Mouse (Mus musculus): ENCODE results near the gene Rims1. TPM values are rescaled to one million over a fixed set of nuclear protein-coding genes. Genes with fewer than 3 reads are reported as not detected.

The Rims1 gene
- polyA plus RNA-seq, 1 experiment: not detected

DNA sequence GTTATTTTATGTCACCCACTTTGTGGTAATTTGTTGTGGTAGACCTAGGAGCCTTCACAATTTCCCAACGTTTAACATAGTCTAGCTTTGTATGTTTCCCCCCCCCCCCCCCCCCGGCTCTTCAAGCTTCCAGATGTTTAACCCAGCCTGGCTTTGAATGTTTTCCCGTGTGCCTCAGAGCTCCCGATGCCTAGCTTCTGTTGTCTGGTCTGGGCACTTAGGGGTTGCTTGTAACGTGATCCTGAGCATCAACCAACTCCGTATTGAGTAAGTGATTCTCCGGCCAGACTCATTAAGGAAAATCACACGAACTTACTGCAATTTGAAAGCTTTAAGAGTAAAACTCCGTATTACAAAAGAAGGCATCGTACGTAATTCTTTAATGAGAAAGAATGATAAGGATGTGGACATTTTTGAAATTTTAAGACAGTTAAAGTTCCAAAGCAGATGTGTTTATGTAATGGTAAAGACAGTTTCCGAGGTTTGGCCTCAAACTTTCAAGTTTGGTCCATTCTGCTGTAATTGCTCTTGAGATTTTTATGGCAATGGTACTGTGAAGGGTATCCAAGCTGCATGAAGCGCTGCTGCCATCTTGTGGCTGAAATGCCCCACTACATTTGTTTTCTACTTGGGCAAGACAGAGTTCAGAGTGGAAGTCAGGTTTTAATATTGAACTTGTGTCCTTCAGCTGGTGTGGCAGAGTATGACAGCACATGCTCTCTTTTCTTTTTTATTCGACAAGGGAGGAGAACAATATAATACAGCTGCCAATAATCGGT, 537.0 kb downstream of the Rims1 start:
- 17% methylated on average over 15 of the region's 15 CpGs for WGBS
- TF ChIP-seq CTCF (IDR thresholded peaks at IDR 0.05; ENCODE audit: insufficient read depth, low read depth, low read length) (no peak), POLR2A (IDR thresholded peaks at IDR 0.05; ENCODE audit: insufficient read depth, low read depth, low read length) (no peak)
- H3K4me3 ChIP-seq (ENCODE audit: insufficient read depth, low read depth, low read length): no peak overlapping the region

DNA sequence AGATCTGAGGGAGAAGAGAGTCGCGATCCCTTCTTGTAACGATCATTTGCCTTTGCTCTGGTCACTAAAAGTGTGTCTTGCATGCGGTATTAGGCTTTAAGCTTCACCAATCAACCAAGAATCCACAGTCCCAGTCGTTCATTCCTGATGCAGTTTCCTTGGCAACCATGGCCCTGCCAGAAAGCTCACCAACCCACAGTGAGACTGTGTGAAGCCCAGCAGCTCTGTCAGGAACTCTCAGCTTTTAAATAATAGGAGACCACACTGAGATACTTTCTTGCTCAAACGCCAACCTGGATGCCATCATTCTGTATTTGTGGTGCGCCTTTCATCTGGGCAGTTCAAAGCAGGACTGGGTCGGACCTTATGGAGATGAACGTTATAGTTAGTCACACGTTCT, 539.3 kb downstream of the Rims1 start:
- WGBS: 16% methylated on average over 10 of the region's 10 CpGs
- H3K4me1 ChIP-seq (ENCODE audit: control insufficient read depth, insufficient read depth, low read length): 0 out of 2 replicates have a peak, but pooled peaks cover 4% of the 10 kb centered on the region
- H3K27ac ChIP-seq (ENCODE audit: insufficient read depth, low read depth, low read length): no peak overlapping the region
- no peak overlapping the region for H3K4me3 ChIP-seq (ENCODE audit: insufficient read depth, low read depth, low read length)
- TF ChIP-seq POLR2A (IDR thresholded peaks at IDR 0.05; ENCODE audit: insufficient read depth, low read depth, low read length) (no peak), CTCF (IDR thresholded peaks at IDR 0.05; ENCODE audit: insufficient read depth, low read depth, low read length) (no peak)

More for the DNA sequence above, 537.0 kb downstream of the Rims1 start:
- H3K27ac ChIP-seq (ENCODE audit: insufficient read depth, low read depth, low read length): no peak overlapping the region
- H3K4me1 ChIP-seq (ENCODE audit: control insufficient read depth, insufficient read depth, low read length): 0 out of 2 replicates have a peak, but pooled peaks cover 4% of the 10 kb centered on the region

DNA sequence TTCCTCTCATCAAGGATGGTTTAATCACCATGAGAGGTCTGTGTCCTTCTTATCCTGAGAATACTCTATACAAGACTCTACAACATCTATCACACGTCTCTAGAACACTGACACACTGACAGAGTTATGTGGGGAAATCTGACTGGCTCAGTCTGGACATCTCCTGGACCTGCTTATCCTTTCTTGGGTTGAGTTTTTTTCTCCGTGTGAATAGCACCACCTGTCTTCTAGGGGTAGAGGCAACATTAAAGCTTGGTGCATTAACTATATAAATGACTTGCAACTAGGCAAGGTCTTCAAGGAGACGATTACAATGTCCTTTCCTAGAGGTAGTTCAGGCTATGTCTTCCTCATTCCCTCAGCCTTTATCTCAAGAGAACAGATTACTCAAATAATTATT, 540.3 kb downstream of the Rims1 start:
- WGBS: 82% methylated on average over 3 of the region's 3 CpGs
- Histone ChIP-seq H3K4me1 (ENCODE audit: control insufficient read depth, insufficient read depth, low read length) (0 out of 2 replicates have a peak, but pooled peaks cover 4% of the 10 kb centered on the region), H3K4me3 (ENCODE audit: insufficient read depth, low read depth, low read length) (no peak overlapping the region), H3K27ac (ENCODE audit: insufficient read depth, low read depth, low read length) (no peak overlapping the region)
- TF ChIP-seq POLR2A (IDR thresholded peaks at IDR 0.05; ENCODE audit: insufficient read depth, low read depth, low read length) (no peak), CTCF (IDR thresholded peaks at IDR 0.05; ENCODE audit: insufficient read depth, low read depth, low read length) (no peak)

DNA sequence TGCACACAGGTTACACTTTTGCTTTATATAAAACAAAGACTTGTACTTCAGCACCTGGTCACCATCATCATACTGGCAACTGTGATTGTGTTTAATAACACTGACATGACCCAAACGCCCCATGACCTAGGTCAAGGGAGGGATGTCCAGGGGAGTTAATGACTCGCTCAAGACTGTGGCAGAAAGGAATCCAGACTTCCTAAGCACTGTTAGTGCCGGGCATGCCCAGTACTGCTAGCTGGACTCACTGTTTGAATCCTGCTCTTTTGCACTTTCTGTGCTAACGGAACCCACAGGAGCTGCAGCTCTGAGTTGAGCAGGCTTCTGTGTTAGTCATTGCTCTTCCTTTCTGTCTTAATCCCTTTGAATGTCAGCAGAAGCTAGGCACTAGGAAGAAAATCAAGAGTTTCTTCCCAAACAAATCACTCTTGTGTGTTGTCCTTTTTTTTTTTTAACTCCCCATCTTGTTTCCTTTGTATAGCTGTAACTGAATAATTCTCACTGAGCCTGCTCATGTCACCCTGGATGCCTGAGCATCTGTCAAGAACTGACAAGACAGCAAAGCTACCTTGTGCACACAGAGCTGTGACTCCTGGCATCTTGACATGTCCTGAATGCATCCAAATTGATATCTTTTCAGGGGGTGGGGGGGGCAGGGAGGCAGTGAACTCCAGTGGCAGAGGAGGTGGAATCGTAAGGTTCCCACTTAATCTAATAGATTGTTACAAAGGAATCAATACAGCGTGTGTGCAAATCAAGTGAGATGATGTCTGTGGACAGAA, 543.4 kb downstream of the Rims1 start:
- no peak overlapping the region for H3K27ac ChIP-seq (ENCODE audit: insufficient read depth, low read depth, low read length)
- H3K4me1 ChIP-seq (ENCODE audit: control insufficient read depth, insufficient read depth, low read length): 0 out of 2 replicates have a peak, but pooled peaks cover 4% of the 10 kb centered on the region
- no peak overlapping the region for H3K4me3 ChIP-seq (ENCODE audit: insufficient read depth, low read depth, low read length)
- WGBS: 70% methylated on average over 6 of the region's 6 CpGs
- no peak for TF ChIP-seq POLR2A (IDR thresholded peaks at IDR 0.05; ENCODE audit: insufficient read depth, low read depth, low read length)
- TF ChIP-seq CTCF (IDR thresholded peaks at IDR 0.05; ENCODE audit: insufficient read depth, low read depth, low read length): no peak

DNA sequence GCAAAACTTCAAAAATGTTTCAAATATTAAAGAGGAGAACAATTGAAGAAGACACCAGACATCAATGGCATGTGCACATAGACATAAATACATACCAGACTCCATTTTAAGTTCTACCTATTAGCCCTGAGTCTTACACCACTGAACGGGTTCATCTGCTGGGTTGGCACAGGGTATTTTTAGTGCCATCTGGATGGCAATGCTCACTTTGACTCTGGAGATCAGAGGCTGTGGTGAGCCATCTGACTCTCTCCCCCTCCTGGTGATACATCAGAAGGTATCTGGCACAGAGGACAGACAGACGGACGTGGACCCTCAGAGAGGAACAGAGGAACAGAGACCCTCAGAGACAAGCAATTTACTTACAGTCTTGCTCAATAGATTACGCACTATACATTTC, 544.1 kb downstream of the Rims1 start:
- Histone ChIP-seq H3K4me1 (ENCODE audit: control insufficient read depth, insufficient read depth, low read length) (0 out of 2 replicates have a peak, but pooled peaks cover 4% of the 10 kb centered on the region), H3K4me3 (ENCODE audit: insufficient read depth, low read depth, low read length) (no peak overlapping the region), H3K27ac (ENCODE audit: insufficient read depth, low read depth, low read length) (no peak overlapping the region)
- 89% methylated on average over 4 of the region's 4 CpGs for WGBS
- TF ChIP-seq POLR2A (IDR thresholded peaks at IDR 0.05; ENCODE audit: insufficient read depth, low read depth, low read length) (no peak), CTCF (IDR thresholded peaks at IDR 0.05; ENCODE audit: insufficient read depth, low read depth, low read length) (no peak)

DNA sequence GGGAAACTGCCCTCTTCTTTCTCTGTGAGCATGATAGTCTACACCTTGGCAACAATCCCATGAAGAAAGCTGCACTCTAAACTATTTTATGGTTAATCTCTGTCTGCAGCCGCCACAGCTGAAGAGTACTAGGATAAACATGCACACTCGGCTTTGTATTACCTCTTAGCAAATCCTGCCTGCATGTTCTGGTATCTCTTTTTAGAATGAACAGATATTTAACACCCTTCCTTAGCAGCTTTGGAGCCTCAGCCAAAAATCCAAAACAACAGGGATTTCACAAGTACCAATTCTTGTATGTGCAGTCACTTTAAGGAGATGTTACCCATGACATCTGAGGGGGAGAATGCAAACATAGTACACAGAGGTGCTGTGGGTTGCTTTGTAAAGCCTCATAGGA, 545.5 kb downstream of the Rims1 start:
- H3K4me3 ChIP-seq (ENCODE audit: insufficient read depth, low read depth, low read length): no peak overlapping the region
- TF ChIP-seq CTCF (IDR thresholded peaks at IDR 0.05; ENCODE audit: insufficient read depth, low read depth, low read length) (no peak), POLR2A (IDR thresholded peaks at IDR 0.05; ENCODE audit: insufficient read depth, low read depth, low read length) (no peak)
- WGBS: 67% methylated on average over 2 of the region's 2 CpGs
- H3K4me1 ChIP-seq (ENCODE audit: control insufficient read depth, insufficient read depth, low read length): no peaks in the 10 kb centered on the region
- no peak overlapping the region for H3K27ac ChIP-seq (ENCODE audit: insufficient read depth, low read depth, low read length)

DNA sequence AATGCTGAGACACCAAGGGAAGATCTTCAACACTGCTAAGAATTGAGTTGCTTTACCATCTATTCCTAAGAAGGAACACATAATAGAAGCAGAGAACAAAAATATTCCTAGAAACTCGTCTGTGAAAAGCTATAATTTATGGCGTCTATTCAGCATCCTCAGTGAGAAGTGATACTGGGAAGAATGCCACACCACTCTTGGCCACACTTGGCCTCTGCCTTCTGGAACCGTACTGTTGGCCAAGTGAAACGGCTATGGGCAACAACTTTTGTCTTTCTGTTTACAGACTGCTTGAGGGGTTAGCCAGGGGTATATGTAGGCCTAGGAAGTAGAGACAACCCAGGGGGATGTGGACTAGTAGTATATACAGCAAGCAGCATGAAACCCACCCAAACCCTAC, 547.4 kb downstream of the Rims1 start:
- Histone ChIP-seq H3K27ac (ENCODE audit: insufficient read depth, low read depth, low read length) (no peak overlapping the region), H3K4me3 (ENCODE audit: insufficient read depth, low read depth, low read length) (no peak overlapping the region), H3K4me1 (ENCODE audit: control insufficient read depth, insufficient read depth, low read length) (no peaks in the 10 kb centered on the region)
- TF ChIP-seq CTCF (IDR thresholded peaks at IDR 0.05; ENCODE audit: insufficient read depth, low read depth, low read length): no peak
- no peak for TF ChIP-seq POLR2A (IDR thresholded peaks at IDR 0.05; ENCODE audit: insufficient read depth, low read depth, low read length)
- WGBS: 37% methylated on average over 4 of the region's 4 CpGs

DNA sequence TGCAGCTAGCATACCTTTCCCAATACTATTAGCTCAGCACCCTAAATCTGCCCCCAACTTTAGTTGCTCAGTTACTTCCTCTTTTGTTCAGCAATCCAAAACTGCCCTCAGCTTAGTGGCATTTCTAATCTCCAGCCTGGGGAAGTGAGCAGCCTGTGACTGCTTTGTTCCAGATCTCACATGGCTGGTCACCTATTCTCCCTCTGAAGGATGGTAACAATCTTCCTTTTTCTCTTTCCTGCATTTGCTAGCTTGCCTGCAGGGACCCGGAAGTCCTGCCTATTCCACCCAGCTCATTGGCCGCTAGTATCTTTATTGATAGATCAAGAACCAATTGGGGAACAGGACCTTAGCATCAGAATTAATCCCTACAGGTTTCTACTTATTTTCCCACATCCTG, 551.5 kb downstream of the Rims1 start:
- 86% methylated on average over 2 of the region's 2 CpGs for WGBS
- no peak overlapping the region for H3K4me3 ChIP-seq (ENCODE audit: insufficient read depth, low read depth, low read length)
- H3K4me1 ChIP-seq (ENCODE audit: control insufficient read depth, insufficient read depth, low read length): no peaks in the 10 kb centered on the region
- TF ChIP-seq POLR2A (IDR thresholded peaks at IDR 0.05; ENCODE audit: insufficient read depth, low read depth, low read length) (no peak), CTCF (IDR thresholded peaks at IDR 0.05; ENCODE audit: insufficient read depth, low read depth, low read length) (no peak)
- H3K27ac ChIP-seq (ENCODE audit: insufficient read depth, low read depth, low read length): no peak overlapping the region

DNA sequence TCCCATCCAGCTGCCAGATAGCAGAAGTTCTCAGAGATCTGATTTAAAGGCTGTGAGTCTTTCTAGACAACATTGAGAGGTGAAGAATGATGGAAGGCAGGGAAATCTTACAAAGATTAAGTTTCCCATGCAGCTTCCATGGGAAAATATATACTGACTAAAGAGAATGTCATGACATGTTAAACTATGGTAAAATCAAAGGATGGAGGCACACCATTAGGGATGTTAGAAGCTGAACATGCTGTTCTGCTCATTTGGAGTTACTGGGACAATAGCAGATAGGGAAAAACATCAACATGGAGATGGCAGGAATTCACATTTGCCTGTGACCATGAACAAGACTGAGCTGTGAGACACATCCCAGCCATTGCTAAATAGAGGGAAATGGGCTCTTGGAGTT, 552.9 kb downstream of the Rims1 start:
- Histone ChIP-seq H3K4me3 (ENCODE audit: insufficient read depth, low read depth, low read length) (no peak overlapping the region), H3K27ac (ENCODE audit: insufficient read depth, low read depth, low read length) (no peak overlapping the region), H3K4me1 (ENCODE audit: control insufficient read depth, insufficient read depth, low read length) (no peaks in the 10 kb centered on the region)
- TF ChIP-seq CTCF (IDR thresholded peaks at IDR 0.05; ENCODE audit: insufficient read depth, low read depth, low read length) (no peak), POLR2A (IDR thresholded peaks at IDR 0.05; ENCODE audit: insufficient read depth, low read depth, low read length) (no peak)

All from olfactory bulb, adult 2 months (tissue).